12 mouse cellular contexts compared by ENCODE assay signal in genomic region chr19:15668624-15669016, GRCm38 (mm10).
DNase-seq lines count a peak whose midpoint lies in the region; ATAC-seq and TF ChIP-seq lines count a peak whose summit lies in the region.
"Had no signal": no experiment of that assay in that cellular context is flagged by ENCODE, and none has a peak within 500 bp of the region (broad histone marks: within the 10 kb centered on the region; RNA-seq: fewer than 3 reads in every experiment).

No protein-coding gene starts in this region.

- H3K4me2 ChIP-seq in forebrain, embryonic 14.5 days (ENCODE audit: low read length) = no peak overlapping the region
- H3K4me2 ChIP-seq: heart, embryonic 15.5 days had no signal

- H3K4me3 ChIP-seq in forebrain, embryonic 14.5 days (ENCODE audit: low read depth, low read length) = no peak overlapping the region
- H3K4me3 ChIP-seq in midbrain, embryonic 10.5 days = no peak overlapping the region
- H3K4me3 ChIP-seq: gastrocnemius, adult 2 months; heart, embryonic 15.5 days had no signal

- no peak for TF ChIP-seq POLR2A in brain, embryonic 14.5 days (IDR thresholded peaks at IDR 0.05; ENCODE audit: borderline replicate concordance, extremely low read depth, insufficient read depth, insufficient read length, poor library complexity, severe bottlenecking)

- intact Hi-C loops in gastrocnemius, postnatal 14 days (cut with DNase I; ENCODE audit: low total_unique reads) = no loop called here

- H3K9ac ChIP-seq in forebrain, embryonic 14.5 days (ENCODE audit: low read length) = no peak overlapping the region
- H3K9ac ChIP-seq: heart, embryonic 15.5 days had no signal

- no peak for TF ChIP-seq CTCF in brain, embryonic 14.5 days (IDR thresholded peaks at IDR 0.05; ENCODE audit: borderline replicate concordance, extremely low read depth, insufficient read depth, insufficient read length)

- no peaks in the 10 kb centered on the region for H3K36me3 ChIP-seq in forebrain, embryonic 14.5 days (ENCODE audit: control insufficient read depth, insufficient read depth, low read length)
- no peaks in the 10 kb centered on the region for H3K36me3 ChIP-seq in midbrain, embryonic 10.5 days
- H3K36me3 ChIP-seq: heart, embryonic 15.5 days had no signal

- peak overlapping the region; percentile 40 for H3K27ac ChIP-seq in forebrain, embryonic 14.5 days (ENCODE audit: low read depth, low read length)
- H3K27ac ChIP-seq in midbrain, embryonic 10.5 days (replicated peaks) = peak overlapping the region; percentile 73
- H3K27ac ChIP-seq: heart, embryonic 15.5 days; kidney, postnatal 0 days had no signal

- no peaks in the 10 kb centered on the region for H3K27me3 ChIP-seq in forebrain, embryonic 14.5 days (replicated peaks; ENCODE audit: control insufficient read depth, insufficient read depth, low read length)
- H3K27me3 ChIP-seq in midbrain, embryonic 10.5 days (ENCODE audit: low read depth, poor library complexity, severe bottlenecking) = 0 out of 2 replicates have a peak, but pooled peaks cover 7% of the 10 kb centered on the region
- H3K27me3 ChIP-seq: heart, embryonic 15.5 days had no signal

- DNase-seq in gastrocnemius, postnatal 14 days = peak; percentile 7
- DNase-seq in gastrocnemius, adult 8-10 months (ENCODE audit: low spot score in 2 of 2) = no peak
- peak; percentile 77 for DNase-seq in brain, embryonic 14.5 days (ENCODE audit: low read depth)
- DNase-seq in forebrain, embryonic 14.5 days (ENCODE audit: low spot score) = peak; percentile 46
- no peak for DNase-seq in midbrain, embryonic 10.5 days (ENCODE audit: low spot score)
- no peak for DNase-seq in urinary bladder, postnatal 4 days (ENCODE audit: low spot score in 2 of 2)
- no peak for DNase-seq in adrenal gland, adult 8-10 months
- DNase-seq in ovary, postnatal 10 days (ENCODE audit: low spot score) = no peak
- DNase-seq: gastrocnemius, adult 2 months; lung, postnatal 10 days had no signal

- ATAC-seq in forebrain, embryonic 14.5 days = peak; percentile 45; the same call in 1 of the 2 replicates

- no peaks in the 10 kb centered on the region for H3K9me3 ChIP-seq in forebrain, embryonic 14.5 days (replicated peaks; ENCODE audit: control insufficient read depth, low read length)
- H3K9me3 ChIP-seq in midbrain, embryonic 10.5 days (replicated peaks) = no peaks in the 10 kb centered on the region
- H3K9me3 ChIP-seq: heart, embryonic 15.5 days had no signal

- peaks cover 18% of the 10 kb centered on the region for H3K4me1 ChIP-seq in forebrain, embryonic 14.5 days (ENCODE audit: control insufficient read depth, insufficient read depth, low read length)
- H3K4me1 ChIP-seq in midbrain, embryonic 10.5 days = peaks cover 17% of the 10 kb centered on the region
- H3K4me1 ChIP-seq: heart, embryonic 15.5 days had no signal

Comparison
In these comparisons a context has a peak if more than half of its experiments do, and no peak if none do; other contexts are left out.
1. DNase-seq: peak in gastrocnemius, postnatal 14 days (single experiment), brain, embryonic 14.5 days (single experiment) and forebrain, embryonic 14.5 days (single experiment); none in gastrocnemius, adult 8-10 months (0 of 2), midbrain, embryonic 10.5 days (single experiment), urinary bladder, postnatal 4 days (0 of 2), adrenal gland, adult 8-10 months (single experiment) and ovary, postnatal 10 days (single experiment).